Mouse (Mus musculus): ENCODE measurements at regions not wholly inside any gene's neighbourhood (a gene's known extent, or its start where the extent isn't known, plus 50 kb on each side); places are given as distances from the start of the nearest gene placed in this dataset.

DNA sequence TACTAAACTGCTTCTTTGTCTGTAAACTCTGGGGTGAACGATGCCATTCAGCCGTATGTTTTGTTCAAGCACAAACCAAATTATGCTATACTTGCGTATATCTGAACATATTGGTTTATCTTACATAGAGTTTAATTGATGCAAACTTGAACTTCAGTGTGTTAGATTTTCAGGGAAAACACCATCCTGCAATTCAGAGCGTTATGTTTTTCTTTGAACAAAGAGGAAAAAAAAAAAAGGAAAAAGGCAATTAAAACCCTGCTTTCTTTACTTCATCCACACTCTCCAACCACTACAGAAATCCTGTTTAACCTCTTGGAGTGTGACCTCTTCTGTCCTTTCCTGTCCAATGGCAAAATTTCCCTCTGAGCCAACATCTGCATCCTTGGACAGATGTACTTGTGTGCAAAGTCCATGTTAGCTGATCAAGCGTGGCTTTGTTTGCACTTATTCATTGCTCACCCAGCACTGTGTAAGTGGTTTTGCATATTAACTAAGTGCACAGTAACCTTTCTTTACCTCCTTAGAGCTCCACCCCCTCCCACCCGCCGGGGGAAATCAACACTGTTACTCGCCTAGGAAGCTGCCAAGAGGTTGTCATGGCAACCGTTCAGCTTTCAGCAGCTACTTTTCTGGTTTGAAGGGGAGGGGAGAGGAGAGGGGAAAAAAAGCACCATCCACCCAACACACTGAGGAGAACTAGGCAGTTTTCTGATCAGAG is 174.4 kb upstream of the Klf12 start:
- Histone ChIP-seq H3K4me2 (peak overlapping the region; percentile 38), H3K9ac (ENCODE audit: low read depth, low read length) (no peak overlapping the region), H3K27ac (ENCODE audit: low read depth, low read length) (no peak overlapping the region), H3K9me3 (replicated peaks; ENCODE audit: control insufficient read depth, low read length) (no peaks in the 10 kb centered on the region), H3K4me1 (ENCODE audit: control insufficient read depth, insufficient read depth, low read length) (peaks cover 18% of the 10 kb centered on the region), H3K27me3 (ENCODE audit: control insufficient read depth, insufficient read depth, low read length) (no peaks in the 10 kb centered on the region), H3K36me3 (ENCODE audit: control insufficient read depth, insufficient read depth, low read length) (no peaks in the 10 kb centered on the region), H3K4me3 (ENCODE audit: low read depth, low read length) (no peak overlapping the region)
- ATAC-seq (replicated peaks; ENCODE audit: insufficient number of reproducible peaks, low FRiP score, low TSS enrichment): no peak
- 31% methylated on average over 9 of the region's 9 CpGs for WGBS (ENCODE audit: insufficient replicate concordance)

DNA sequence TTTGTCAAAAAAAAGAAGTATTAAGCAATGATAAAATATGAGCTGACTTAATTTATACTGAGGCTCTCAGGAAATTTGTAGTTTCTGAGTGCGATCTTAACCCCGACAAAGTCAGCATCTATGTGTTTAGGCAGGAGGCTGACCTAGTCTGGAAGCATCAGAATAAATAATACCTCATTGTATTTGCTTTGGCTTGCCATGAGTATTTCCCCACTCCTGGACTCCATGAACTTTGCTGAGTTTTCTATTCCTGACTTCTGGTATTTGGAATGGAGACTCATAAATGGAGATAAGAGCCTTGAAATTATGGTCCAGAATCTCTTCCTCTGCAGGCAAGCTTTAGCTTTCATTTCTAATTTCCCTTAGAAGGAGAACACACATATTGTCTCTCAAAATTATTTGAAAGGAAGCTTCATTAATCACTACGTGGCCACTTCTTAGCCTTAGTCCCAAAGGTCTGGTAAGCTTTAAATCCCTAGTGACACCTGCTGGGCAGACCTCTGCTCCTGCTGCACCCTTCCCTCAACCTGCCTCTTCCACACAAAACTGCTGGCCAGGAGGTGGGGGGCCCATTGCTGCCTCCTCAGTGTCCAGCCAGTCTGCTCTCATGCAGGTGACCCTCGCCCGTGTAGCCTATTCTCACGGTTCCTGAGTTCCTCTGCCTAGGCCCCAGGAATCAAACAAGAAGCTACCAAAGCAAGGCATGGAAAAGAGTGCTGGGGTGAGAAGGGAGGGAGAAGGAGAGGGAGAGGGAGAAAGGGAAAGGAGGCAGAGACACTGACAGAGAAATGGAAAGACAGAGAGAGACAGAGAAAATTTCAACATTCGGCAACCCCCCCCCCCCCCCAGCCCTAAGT is 173.6 kb upstream of the Klf12 start:
- Histone ChIP-seq H3K4me3 (ENCODE audit: low read depth, low read length) (no peak overlapping the region), H3K9ac (ENCODE audit: low read depth, low read length) (no peak overlapping the region), H3K4me1 (ENCODE audit: control insufficient read depth, insufficient read depth, low read length) (peaks cover 18% of the 10 kb centered on the region), H3K36me3 (ENCODE audit: control insufficient read depth, insufficient read depth, low read length) (no peaks in the 10 kb centered on the region), H3K9me3 (replicated peaks; ENCODE audit: control insufficient read depth, low read length) (no peaks in the 10 kb centered on the region), H3K27me3 (ENCODE audit: control insufficient read depth, insufficient read depth, low read length) (no peaks in the 10 kb centered on the region), H3K27ac (ENCODE audit: low read depth, low read length) (no peak overlapping the region), H3K4me2 (no peak overlapping the region)
- 50% methylated on average over 7 of the region's 7 CpGs for WGBS (ENCODE audit: insufficient replicate concordance)
- ATAC-seq (replicated peaks; ENCODE audit: insufficient number of reproducible peaks, low FRiP score, low TSS enrichment): no peak

DNA sequence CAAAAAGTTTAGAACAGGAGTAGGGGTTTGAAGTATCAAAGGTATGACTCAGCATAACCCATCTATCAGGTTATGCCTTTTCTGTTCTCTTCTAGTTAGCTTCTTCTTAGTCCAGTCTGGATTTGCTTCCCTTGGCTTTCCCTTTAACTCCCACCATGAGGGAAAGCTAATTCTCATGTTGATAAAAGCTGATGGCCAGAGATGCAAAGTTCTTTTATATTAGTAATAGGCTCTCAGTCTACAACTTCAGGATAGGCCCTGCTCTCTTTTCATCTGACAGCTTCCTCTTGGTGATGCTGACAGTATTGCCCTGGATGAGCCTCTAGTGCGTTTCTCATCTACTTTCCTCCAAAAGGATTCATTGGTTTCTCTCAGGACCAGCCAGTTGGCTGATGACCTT is 161.7 kb upstream of the Klf12 start:
- H3K27ac ChIP-seq (ENCODE audit: low read depth, low read length): no peak overlapping the region
- ATAC-seq (replicated peaks; ENCODE audit: insufficient number of reproducible peaks, low FRiP score, low TSS enrichment): no peak
- H3K4me2 ChIP-seq: no peak overlapping the region
- H3K4me3 ChIP-seq (ENCODE audit: low read depth, low read length): no peak overlapping the region
- no peaks in the 10 kb centered on the region for H3K27me3 ChIP-seq (ENCODE audit: control insufficient read depth, insufficient read depth, low read length)
- no peak overlapping the region for H3K9ac ChIP-seq (ENCODE audit: low read depth, low read length)
- no peaks in the 10 kb centered on the region for H3K9me3 ChIP-seq (replicated peaks; ENCODE audit: control insufficient read depth, low read length)
- H3K4me1 ChIP-seq (ENCODE audit: control insufficient read depth, insufficient read depth, low read length): no peaks in the 10 kb centered on the region
- no peaks in the 10 kb centered on the region for H3K36me3 ChIP-seq (ENCODE audit: control insufficient read depth, insufficient read depth, low read length)
- 75% methylated on average over 1 of the region's 1 CpGs for WGBS (ENCODE audit: insufficient replicate concordance)

DNA sequence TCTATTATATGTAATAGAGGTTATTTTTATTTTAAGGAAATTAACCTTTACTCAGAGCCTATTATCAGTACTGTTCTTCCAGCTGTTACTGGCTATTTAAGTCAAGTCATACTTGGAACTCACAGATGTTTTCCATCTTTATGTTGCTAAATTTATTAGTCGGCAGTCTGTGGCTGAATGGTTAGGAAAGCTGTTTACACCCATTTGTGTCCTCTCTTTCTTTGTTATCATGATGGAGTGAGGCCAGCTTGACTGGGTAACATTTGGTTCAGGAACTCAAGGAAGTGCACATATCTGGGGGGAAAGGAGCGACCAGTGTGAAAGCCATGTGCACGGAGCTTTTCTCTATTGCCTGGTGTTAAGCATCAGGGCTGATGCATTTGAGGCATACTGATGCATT is 160.4 kb upstream of the Klf12 start:
- no peak overlapping the region for H3K4me2 ChIP-seq
- no peak for ATAC-seq (replicated peaks; ENCODE audit: insufficient number of reproducible peaks, low FRiP score, low TSS enrichment)
- H3K9me3 ChIP-seq (replicated peaks; ENCODE audit: control insufficient read depth, low read length): no peaks in the 10 kb centered on the region
- H3K27ac ChIP-seq (ENCODE audit: low read depth, low read length): no peak overlapping the region
- no peaks in the 10 kb centered on the region for H3K36me3 ChIP-seq (ENCODE audit: control insufficient read depth, insufficient read depth, low read length)
- no peak overlapping the region for H3K4me3 ChIP-seq (ENCODE audit: low read depth, low read length)
- no peaks in the 10 kb centered on the region for H3K27me3 ChIP-seq (ENCODE audit: control insufficient read depth, insufficient read depth, low read length)
- no peaks in the 10 kb centered on the region for H3K4me1 ChIP-seq (ENCODE audit: control insufficient read depth, insufficient read depth, low read length)
- 49% methylated on average over 3 of the region's 3 CpGs for WGBS (ENCODE audit: insufficient replicate concordance)
- no peak overlapping the region for H3K9ac ChIP-seq (ENCODE audit: low read depth, low read length)

DNA sequence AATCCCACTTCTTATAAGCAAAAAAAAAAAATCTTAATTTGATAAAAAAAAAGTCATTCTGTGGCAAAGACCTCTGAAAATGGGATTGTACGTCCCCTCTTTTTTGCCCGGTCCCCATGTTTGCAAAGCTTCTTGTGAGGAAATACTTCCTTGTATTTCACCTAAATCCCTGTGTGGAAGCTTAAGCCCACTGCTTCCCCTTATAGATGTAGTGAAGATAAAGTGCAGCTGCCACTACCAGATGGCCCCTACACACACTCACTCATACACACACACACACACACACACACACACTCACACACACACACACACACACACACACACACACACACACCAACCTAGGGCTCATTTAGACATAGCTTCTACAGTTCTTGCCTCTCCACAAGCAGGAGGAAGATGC is 159.6 kb upstream of the Klf12 start:
- WGBS (ENCODE audit: insufficient replicate concordance): 77% methylated on average over 2 of the region's 2 CpGs
- Histone ChIP-seq H3K9ac (ENCODE audit: low read depth, low read length) (no peak overlapping the region), H3K4me1 (ENCODE audit: control insufficient read depth, insufficient read depth, low read length) (no peaks in the 10 kb centered on the region), H3K27me3 (ENCODE audit: control insufficient read depth, insufficient read depth, low read length) (no peaks in the 10 kb centered on the region), H3K9me3 (replicated peaks; ENCODE audit: control insufficient read depth, low read length) (no peaks in the 10 kb centered on the region), H3K27ac (ENCODE audit: low read depth, low read length) (no peak overlapping the region), H3K36me3 (ENCODE audit: control insufficient read depth, insufficient read depth, low read length) (no peaks in the 10 kb centered on the region), H3K4me3 (ENCODE audit: low read depth, low read length) (no peak overlapping the region), H3K4me2 (no peak overlapping the region)
- ATAC-seq (replicated peaks; ENCODE audit: insufficient number of reproducible peaks, low FRiP score, low TSS enrichment): no peak

DNA sequence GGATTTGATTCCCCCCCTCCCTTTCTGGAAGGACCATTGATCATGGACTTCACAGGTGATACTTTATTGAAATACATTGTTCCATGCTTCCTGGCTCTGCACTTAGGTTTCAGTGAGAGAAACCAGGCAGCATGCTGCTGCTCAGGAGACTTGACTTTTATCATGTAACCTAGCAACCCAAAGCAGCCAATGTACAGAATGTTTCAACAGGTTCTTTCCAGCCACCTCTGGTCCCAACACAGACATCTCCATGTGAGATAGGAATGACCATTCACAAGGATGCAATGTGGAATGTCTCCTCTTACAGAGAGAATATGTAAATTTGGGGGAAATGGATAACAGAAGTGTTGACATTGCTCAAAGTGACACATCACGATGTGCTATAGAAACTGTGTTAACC is 153.1 kb upstream of the Klf12 start:
- no peak overlapping the region for H3K4me3 ChIP-seq (ENCODE audit: low read depth, low read length)
- no peak overlapping the region for H3K27ac ChIP-seq (ENCODE audit: low read depth, low read length)
- no peak overlapping the region for H3K9ac ChIP-seq (ENCODE audit: low read depth, low read length)
- H3K27me3 ChIP-seq (ENCODE audit: control insufficient read depth, insufficient read depth, low read length): no peaks in the 10 kb centered on the region
- 0 out of 2 replicates have a peak, but pooled peaks have one; percentile 65 for ATAC-seq (replicated peaks; ENCODE audit: insufficient number of reproducible peaks, low FRiP score, low TSS enrichment)
- 0 out of 2 replicates have a peak, but pooled peaks cover 4% of the 10 kb centered on the region for H3K4me1 ChIP-seq (ENCODE audit: control insufficient read depth, insufficient read depth, low read length)
- no peaks in the 10 kb centered on the region for H3K9me3 ChIP-seq (replicated peaks; ENCODE audit: control insufficient read depth, low read length)
- no peak overlapping the region for H3K4me2 ChIP-seq
- WGBS (ENCODE audit: insufficient replicate concordance): 21% methylated on average over 1 of the region's 1 CpGs
- H3K36me3 ChIP-seq (ENCODE audit: control insufficient read depth, insufficient read depth, low read length): no peaks in the 10 kb centered on the region

DNA sequence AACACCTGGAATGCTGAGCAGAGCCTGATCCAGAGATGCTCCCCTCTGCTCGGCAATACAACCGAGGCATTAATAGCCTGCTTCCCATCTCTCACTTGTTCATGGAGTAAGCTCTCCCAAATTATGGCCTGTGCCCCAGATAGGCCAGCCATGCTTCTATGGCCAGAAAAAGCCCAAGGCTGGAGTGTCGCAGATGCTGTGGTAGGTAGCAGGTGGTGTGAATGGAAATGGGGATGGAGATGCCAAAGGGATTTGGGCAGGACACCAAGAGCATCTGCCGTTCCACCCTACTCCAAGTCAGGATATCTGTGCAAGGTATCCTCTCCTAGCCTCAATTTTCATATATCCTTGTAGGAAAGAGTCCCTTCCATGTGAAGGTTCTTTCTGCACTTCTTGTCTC is 145.2 kb upstream of the Klf12 start:
- Histone ChIP-seq H3K27me3 (ENCODE audit: control insufficient read depth, insufficient read depth, low read length) (no peaks in the 10 kb centered on the region; the same call in 1 of the 2 replicates), H3K36me3 (ENCODE audit: control insufficient read depth, insufficient read depth, low read length) (no peaks in the 10 kb centered on the region), H3K9ac (ENCODE audit: low read depth, low read length) (no peak overlapping the region), H3K27ac (ENCODE audit: low read depth, low read length) (no peak overlapping the region), H3K9me3 (replicated peaks; ENCODE audit: control insufficient read depth, low read length) (no peaks in the 10 kb centered on the region), H3K4me3 (ENCODE audit: low read depth, low read length) (no peak overlapping the region), H3K4me2 (no peak overlapping the region), H3K4me1 (ENCODE audit: control insufficient read depth, insufficient read depth, low read length) (no peaks in the 10 kb centered on the region)
- 88% methylated on average over 4 of the region's 4 CpGs for WGBS (ENCODE audit: insufficient replicate concordance)
- ATAC-seq (replicated peaks; ENCODE audit: insufficient number of reproducible peaks, low FRiP score, low TSS enrichment): no peak

DNA sequence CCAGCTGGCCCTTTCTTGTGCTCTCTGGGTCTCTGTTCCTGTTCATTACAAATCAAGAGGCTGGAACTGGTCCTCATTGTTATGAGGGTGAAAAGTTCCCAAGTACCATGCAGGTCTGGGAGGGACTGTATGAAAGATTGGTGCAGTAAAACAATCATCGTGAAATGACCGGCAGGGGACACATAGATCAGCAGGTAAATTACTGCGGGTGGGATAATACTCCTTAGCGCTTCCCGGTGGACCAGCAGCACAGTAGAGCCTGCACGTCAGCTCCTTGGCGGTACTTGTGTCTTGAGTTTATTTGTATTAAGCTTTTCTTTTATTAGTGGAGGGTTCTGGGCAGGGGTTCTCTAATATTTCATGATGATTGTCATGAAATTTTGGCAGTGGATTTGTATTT is 141.9 kb upstream of the Klf12 start:
- no peak overlapping the region for H3K9ac ChIP-seq (ENCODE audit: low read depth, low read length)
- no peaks in the 10 kb centered on the region; the same call in 1 of the 2 replicates for H3K27me3 ChIP-seq (ENCODE audit: control insufficient read depth, insufficient read depth, low read length)
- H3K4me3 ChIP-seq (ENCODE audit: low read depth, low read length): no peak overlapping the region
- WGBS (ENCODE audit: insufficient replicate concordance): 85% methylated on average over 7 of the region's 7 CpGs
- H3K36me3 ChIP-seq (ENCODE audit: control insufficient read depth, insufficient read depth, low read length): no peaks in the 10 kb centered on the region
- H3K9me3 ChIP-seq (replicated peaks; ENCODE audit: control insufficient read depth, low read length): no peaks in the 10 kb centered on the region
- H3K4me1 ChIP-seq (ENCODE audit: control insufficient read depth, insufficient read depth, low read length): no peaks in the 10 kb centered on the region
- ATAC-seq (replicated peaks; ENCODE audit: insufficient number of reproducible peaks, low FRiP score, low TSS enrichment): no peak
- no peak overlapping the region for H3K27ac ChIP-seq (ENCODE audit: low read depth, low read length)
- no peak overlapping the region for H3K4me2 ChIP-seq

Data from heart, embryonic 11.5 days (tissue).